Mouse (Mus musculus) thymus, postnatal 14 days (tissue): ENCODE data around the gene Gle1.
A peak's percentile ranks its signal among the peaks of the same experiment; 100 is the strongest.

Experiments used
- DNase-seq: peaks from one replicate; pipeline ENCODE4 v3.0.0; 2021

Gene Gle1

DNA sequence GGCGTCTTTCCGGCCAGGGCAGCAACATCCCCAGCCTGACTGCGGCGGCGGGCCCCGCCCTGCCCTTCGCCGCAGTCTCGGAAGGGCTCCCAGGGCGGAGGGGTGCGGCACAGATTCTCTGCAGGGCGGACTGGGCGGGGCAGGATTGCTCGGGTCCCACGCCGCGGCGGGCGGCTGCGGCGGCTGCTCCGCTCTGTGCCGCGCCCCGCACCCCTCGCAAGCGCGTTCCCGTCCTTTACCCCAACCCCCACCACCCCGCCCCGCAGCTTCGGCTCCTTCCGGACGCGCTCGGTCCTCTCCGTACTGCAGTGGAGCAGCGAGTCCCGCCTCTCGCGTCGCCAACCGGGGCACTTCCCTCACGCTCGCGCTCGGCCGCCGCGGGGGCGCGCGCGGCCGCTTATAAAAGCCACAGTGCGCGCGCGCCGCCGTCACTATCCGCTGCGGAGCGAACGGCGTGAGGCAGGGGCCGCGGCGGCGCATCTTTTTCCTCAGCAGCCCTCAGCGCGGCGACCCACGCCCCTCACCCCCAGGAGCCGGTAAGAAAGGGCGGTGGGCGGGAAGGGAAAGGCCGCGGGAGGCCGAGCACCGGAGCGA lies 30.1 kb downstream of the Gle1 start, which contains the start of gene Sptan1:
Gene Sptan1, plus strand, starts transcription at position 311 of the 594 bp plus-strand sequence.
- peak; percentile 98 for DNase-seq

DNA sequence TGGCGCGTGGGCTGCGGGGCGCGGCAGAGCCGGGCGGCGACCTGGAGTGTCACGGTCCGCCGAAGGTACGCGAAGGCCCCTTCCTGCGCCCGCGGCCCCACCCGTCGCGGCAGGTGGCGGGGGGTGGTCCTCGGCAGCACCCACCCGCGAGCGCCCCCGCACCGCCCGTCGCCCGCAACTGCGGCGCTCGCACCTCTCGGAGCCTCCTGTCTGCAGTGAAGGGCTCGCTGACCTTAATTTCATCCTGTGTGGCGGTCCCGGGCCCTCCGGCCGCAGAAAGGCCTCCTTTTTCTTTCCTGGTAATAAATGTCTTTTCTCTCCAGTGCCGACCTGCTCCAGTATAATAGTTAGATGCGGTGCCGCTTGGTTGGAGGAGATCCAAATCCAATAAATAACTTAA lies 30.7 kb downstream of the Gle1 start:
- peak; percentile 82 for DNase-seq

DNA sequence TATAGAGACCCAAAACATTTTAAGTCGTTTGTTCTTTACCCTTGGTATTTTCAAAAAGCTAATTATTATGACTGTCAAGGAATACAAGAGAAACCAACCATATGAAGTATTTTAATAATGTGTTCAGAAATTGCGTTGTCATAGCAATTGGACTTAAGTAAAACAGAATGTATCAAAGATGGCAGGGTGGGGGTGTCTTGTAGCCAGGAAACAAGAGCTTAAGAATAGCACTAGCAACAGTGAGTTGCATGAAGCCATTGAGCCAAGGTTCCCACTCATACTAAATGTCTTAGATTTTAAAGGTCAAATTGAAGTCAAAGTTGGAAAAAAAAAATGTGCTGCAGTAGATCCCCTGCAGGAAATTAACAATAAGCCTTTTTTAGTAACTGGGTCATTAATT lies 31.6 kb downstream of the Gle1 start:
- DNase-seq: no peak

DNA sequence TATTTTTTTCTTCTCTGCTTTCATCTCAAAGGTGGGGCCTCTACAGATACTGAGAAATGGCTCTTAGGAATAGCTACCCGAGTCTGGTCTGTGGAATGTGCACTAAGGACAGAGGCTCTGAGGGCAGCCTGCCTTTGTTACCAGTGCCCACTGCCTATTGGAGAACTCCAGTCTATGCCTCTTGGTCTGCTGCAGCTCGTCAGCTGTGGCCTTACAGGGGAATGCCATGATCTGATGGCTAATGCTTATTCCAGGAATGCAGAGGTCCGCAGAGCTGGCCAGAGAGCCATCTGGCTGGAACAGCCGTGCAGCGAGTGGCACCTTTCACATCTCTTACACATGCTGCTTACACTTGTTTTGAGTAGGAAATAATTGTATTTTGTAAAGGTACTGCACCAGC lies 32.5 kb downstream of the Gle1 start:
- no peak for DNase-seq

DNA sequence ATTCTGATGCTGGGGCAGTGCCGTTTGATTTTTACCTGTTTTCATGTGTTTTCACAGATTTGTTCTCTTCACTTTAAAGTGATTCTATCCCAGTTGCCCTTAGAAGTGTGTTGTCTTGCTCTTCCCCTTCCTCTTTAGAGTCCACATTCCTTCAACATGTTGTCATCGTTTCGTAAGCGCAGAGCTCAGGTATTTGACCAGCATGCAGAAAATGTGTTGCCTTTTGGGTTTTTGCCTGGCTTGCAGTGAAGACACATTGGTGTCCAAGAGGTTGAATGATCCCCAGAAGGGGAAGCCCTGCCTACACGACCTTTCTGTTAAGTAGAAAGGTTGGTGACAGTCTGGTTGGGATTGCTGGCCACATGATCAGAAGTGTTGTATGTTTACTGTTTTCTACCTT lies 33.4 kb downstream of the Gle1 start:
- no peak for DNase-seq

DNA sequence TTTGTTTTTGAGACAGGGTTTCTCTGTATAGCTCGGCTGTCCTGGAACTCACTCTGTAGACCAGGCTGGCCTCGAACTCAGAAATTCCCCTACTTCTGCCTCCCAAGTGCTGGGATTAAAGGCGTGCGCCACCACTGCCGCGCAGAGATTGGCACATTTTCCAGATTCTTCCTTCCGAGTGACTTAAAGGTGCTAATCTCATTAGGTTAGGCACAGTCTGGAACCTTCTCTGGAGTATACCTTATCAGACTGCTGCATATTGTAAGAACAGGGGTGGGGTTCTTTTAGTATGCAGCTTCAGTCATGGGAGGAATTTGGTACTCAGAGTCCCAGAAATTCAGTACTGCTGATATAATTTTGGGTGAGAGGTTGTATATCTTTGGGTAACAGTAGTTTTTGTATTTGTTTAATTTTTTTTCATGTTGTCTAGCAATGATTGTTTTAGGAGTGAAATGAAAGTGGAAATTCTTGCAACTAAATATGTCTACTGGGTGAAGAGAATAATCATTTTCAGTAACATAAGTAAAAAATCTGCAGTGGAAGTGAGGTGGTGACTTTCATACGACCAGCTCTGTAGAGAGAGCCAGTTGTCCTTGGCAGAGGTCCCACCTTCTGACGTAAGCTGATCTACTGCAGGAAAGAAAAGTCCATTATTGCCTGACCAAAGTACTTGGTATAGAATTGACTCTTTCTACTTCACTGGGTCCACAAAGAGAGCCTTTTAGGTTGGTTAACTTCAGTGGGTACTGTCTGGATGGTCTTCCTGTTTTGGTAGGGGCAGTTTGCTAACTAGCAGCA lies 36.8 kb downstream of the Gle1 start:
- no peak for DNase-seq

DNA sequence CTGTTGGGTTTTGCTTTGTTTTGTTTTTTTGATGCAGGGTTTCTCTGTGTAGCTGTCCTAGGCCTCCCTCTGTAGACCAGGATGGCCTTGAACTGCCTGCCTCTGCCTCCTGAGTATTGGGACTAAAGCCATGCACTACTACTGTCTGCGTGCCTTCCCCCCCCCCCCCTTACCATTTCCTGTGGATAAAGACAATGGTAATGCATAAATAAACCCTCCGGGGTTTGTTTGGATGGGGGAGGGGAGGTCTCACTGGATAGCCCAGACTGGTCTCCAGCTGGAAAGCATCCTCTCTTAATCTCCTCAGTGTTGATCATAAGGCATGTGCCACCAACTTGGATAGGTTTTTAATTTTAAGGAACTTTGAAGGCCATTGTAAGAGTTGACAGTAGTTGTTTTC lies 38.3 kb downstream of the Gle1 start:
- DNase-seq: no peak

DNA sequence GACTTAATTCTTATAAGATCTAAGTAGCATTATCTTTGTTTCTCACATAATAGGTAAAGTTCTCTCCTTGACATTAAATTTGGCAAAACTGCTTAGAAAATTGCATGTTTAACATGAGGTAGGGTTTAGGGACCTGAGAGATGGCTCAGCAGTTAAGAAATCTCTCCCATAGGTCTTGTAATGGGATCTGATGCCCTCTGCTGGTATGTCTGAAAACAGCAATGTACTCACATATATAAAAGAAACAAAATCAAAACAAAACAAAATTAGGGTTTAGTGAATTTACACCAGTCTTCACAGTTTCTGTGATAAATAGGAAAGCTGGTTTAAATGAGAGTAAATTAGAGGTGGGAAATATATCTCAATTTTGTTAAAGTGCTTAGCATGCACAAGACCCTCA lies 42.1 kb downstream of the Gle1 start:
- peak; percentile 54 for DNase-seq

DNA sequence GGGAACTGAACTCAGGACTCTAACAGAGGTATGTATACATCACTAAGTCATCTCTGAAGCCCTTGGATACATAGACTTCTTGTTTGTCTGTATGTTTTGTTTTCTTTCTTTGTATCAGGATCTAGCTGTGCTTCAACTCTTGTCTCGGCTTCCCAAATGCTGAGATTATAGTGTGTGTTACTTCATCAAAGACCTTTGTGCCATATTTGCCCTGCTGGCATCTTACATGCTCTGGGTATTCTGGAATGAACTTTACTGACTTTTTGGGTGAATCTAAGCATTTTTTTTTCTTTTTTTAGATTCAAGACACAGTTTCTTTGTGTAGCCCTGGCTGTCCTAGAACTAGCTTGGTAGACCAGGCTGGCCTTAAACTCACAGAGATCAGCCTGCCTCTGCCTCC lies 45.4 kb downstream of the Gle1 start:
- DNase-seq: no peak

DNA sequence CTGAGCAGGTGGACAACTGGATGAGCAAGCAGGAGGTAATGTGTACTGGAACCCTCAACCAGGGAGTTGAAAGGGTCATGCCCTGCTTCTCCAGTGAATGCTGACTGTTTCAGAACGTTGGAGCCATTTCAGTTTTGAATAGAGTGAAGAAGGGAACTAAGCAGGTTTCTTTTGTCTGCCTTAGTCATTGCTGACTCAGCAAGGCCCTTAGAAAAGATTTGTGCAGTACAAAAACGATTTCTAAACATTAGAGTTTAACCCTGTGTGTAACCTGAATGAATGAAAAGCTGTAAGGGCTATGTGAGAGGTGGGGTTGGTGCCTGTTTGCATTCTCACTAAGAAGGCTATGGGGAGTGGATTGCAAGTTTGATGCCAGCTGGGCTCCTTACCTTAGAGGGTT lies 56.7 kb downstream of the Gle1 start:
- no peak for DNase-seq

DNA sequence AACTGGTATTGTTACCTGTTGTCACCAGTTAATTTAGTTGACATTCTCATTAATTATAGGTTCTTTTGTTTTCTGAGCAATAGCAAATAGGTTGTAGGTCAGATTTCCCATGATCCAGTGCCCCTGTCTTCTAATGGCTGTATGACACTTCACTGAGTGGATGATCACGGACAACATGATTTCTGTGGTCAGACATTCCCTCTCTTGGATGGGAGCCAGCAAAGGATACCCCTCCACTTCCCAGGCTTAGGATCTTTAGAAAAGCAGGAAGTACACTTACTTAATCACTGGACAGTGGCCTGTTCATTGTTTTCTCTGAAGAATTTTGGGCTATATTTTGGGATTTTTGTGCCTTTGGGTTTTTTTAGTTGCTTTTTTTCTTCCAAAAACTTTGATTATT lies 73.9 kb downstream of the Gle1 start:
- DNase-seq: no peak
